Mouse (Mus musculus): ENCODE measurements around the gene Ppp6r3. TPM values are rescaled to one million over a fixed set of nuclear protein-coding genes. Genes with fewer than 3 reads are reported as not detected.

Gene Ppp6r3
- 17.0 TPM for polyA plus RNA-seq (2015; fragmentation: Illumina TruSeq; extraction: RNeasy Lipid Tissue Mini Kit (QIAGEN cat#74804); ENCODE audit: insufficient read depth, low read depth, low replicate concordance)

GRCm38 (mm10) chr19:3575632-3576384 is at the start of gene Ppp6r3:
Gene Ppp6r3 (minus strand): TSS chr19:3575749.

GRCm38 (mm10) chr19:3414268-3414733 is 161.2 kb downstream of the Ppp6r3 start, which contains the start of gene Gal:
Gene Gal (minus strand): TSS chr19:3414544.

Other genes with a start within 250 kb of the Ppp6r3 start
- not detected for gene Tesmin, start 186.9 kb downstream of the Ppp6r3 start, polyA plus RNA-seq (2015; fragmentation: Illumina TruSeq; extraction: RNeasy Lipid Tissue Mini Kit (QIAGEN cat#74804); ENCODE audit: insufficient read depth, low read depth, low replicate concordance)
- gene Gal, start 161.2 kb downstream of the Ppp6r3 start, polyA plus RNA-seq (2015; fragmentation: Illumina TruSeq; extraction: RNeasy Lipid Tissue Mini Kit (QIAGEN cat#74804); ENCODE audit: insufficient read depth, low read depth, low replicate concordance), result 129 TPM
- 10.3 TPM for gene Lrp5, start 110.8 kb upstream of the Ppp6r3 start, polyA plus RNA-seq (2015; fragmentation: Illumina TruSeq; extraction: RNeasy Lipid Tissue Mini Kit (QIAGEN cat#74804); ENCODE audit: insufficient read depth, low read depth, low replicate concordance)
- gene 1810055G02Rik, start 132.5 kb upstream of the Ppp6r3 start, polyA plus RNA-seq (2015; fragmentation: Illumina TruSeq; extraction: RNeasy Lipid Tissue Mini Kit (QIAGEN cat#74804); ENCODE audit: insufficient read depth, low read depth, low replicate concordance), result 4.0 TPM
- gene Kmt5b, start 191.7 kb upstream of the Ppp6r3 start, polyA plus RNA-seq (2015; fragmentation: Illumina TruSeq; extraction: RNeasy Lipid Tissue Mini Kit (QIAGEN cat#74804); ENCODE audit: insufficient read depth, low read depth, low replicate concordance), result 11.8 TPM